Mouse (Mus musculus): ENCODE results near the gene Dock1. TPM values are rescaled to one million over a fixed set of nuclear protein-coding genes. Genes with fewer than 3 reads are reported as not detected.

Dock1 gene
- polyA plus RNA-seq, 1 experiment from 2014 or later = 25.6 TPM

GRCm38 (mm10) chr7:134773761-134774415, 103.4 kb downstream of the Dock1 start:
- H3K4me3 ChIP-seq = no peak overlapping the region
- 93% methylated on average over 6 of the region's 6 CpGs for WGBS
- H3K27me3 ChIP-seq (ENCODE audit: poor library complexity, severe bottlenecking) = no peaks in the 10 kb centered on the region
- peaks cover 8% of the 10 kb centered on the region; the same call in 1 of the 2 replicates for H3K4me1 ChIP-seq
- DNase-seq (ENCODE audit: extremely low spot score, low spot score) = no peak
- H3K9me3 ChIP-seq = no peaks in the 10 kb centered on the region
- no peak overlapping the region for H3K27ac ChIP-seq
- peaks cover 67% of the 10 kb centered on the region for H3K36me3 ChIP-seq (replicated peaks)

GRCm38 (mm10) chr7:134774468-134775162, 104.2 kb downstream of the Dock1 start:
- Histone ChIP-seq H3K4me3 (no peak overlapping the region), H3K4me1 (peaks cover 8% of the 10 kb centered on the region; the same call in 1 of the 2 replicates), H3K36me3 (replicated peaks) (peaks cover 62% of the 10 kb centered on the region), H3K27ac (no peak overlapping the region), H3K27me3 (ENCODE audit: poor library complexity, severe bottlenecking) (no peaks in the 10 kb centered on the region), H3K9me3 (no peaks in the 10 kb centered on the region)
- DNase-seq (ENCODE audit: extremely low spot score, low spot score) = no peak
- 88% methylated on average over 6 of the region's 6 CpGs for WGBS

GRCm38 (mm10) chr7:134775671-134776070, 105.2 kb downstream of the Dock1 start:
- no peak overlapping the region for H3K4me3 ChIP-seq
- WGBS = 92% methylated on average over 10 of the region's 10 CpGs
- H3K27me3 ChIP-seq (ENCODE audit: poor library complexity, severe bottlenecking) = no peaks in the 10 kb centered on the region
- H3K36me3 ChIP-seq (replicated peaks) = peaks cover 57% of the 10 kb centered on the region
- peaks cover 8% of the 10 kb centered on the region; the same call in 1 of the 2 replicates for H3K4me1 ChIP-seq
- no peaks in the 10 kb centered on the region for H3K9me3 ChIP-seq
- no peak overlapping the region for H3K27ac ChIP-seq
- DNase-seq (ENCODE audit: extremely low spot score, low spot score) = no peak

- no peak overlapping the region for H3K27ac ChIP-seq
- DNase-seq (ENCODE audit: extremely low spot score, low spot score) = no peak
- H3K36me3 ChIP-seq (replicated peaks) = peaks cover 51% of the 10 kb centered on the region
- H3K9me3 ChIP-seq = no peaks in the 10 kb centered on the region
- 87% methylated on average over 6 of the region's 6 CpGs for WGBS
- no peaks in the 10 kb centered on the region for H3K27me3 ChIP-seq (ENCODE audit: poor library complexity, severe bottlenecking)
- H3K4me1 ChIP-seq = peaks cover 8% of the 10 kb centered on the region; the same call in 1 of the 2 replicates
- no peak overlapping the region for H3K4me3 ChIP-seq
Observed at GRCm38 (mm10) chr7:134776306-134776705, 105.9 kb downstream of the Dock1 start.

- Histone ChIP-seq H3K27me3 (ENCODE audit: poor library complexity, severe bottlenecking) (no peaks in the 10 kb centered on the region), H3K4me3 (no peak overlapping the region), H3K36me3 (replicated peaks) (peaks cover 49% of the 10 kb centered on the region), H3K27ac (no peak overlapping the region), H3K9me3 (no peaks in the 10 kb centered on the region), H3K4me1 (no peaks in the 10 kb centered on the region; the same call in 1 of the 2 replicates)
- no peak for DNase-seq (ENCODE audit: extremely low spot score, low spot score)
- WGBS = 92% methylated on average over 3 of the region's 3 CpGs
Observed at GRCm38 (mm10) chr7:134779761-134780160, 109.3 kb downstream of the Dock1 start.

- Histone ChIP-seq H3K4me1 (no peaks in the 10 kb centered on the region), H3K27me3 (ENCODE audit: poor library complexity, severe bottlenecking) (no peaks in the 10 kb centered on the region), H3K27ac (no peak overlapping the region), H3K9me3 (no peaks in the 10 kb centered on the region), H3K4me3 (no peak overlapping the region), H3K36me3 (replicated peaks) (peaks cover 75% of the 10 kb centered on the region)
- 92% methylated on average over 4 of the region's 4 CpGs for WGBS
- DNase-seq (ENCODE audit: extremely low spot score, low spot score) = no peak
Observed at GRCm38 (mm10) chr7:134787110-134787509, 116.7 kb downstream of the Dock1 start.

GRCm38 (mm10) chr7:134794889-134795288, 124.4 kb downstream of the Dock1 start:
- Histone ChIP-seq H3K9me3 (no peaks in the 10 kb centered on the region), H3K27me3 (ENCODE audit: poor library complexity, severe bottlenecking) (no peaks in the 10 kb centered on the region), H3K4me1 (no peaks in the 10 kb centered on the region), H3K4me3 (no peak overlapping the region), H3K27ac (no peak overlapping the region), H3K36me3 (replicated peaks) (peaks cover 33% of the 10 kb centered on the region)
- no peak for DNase-seq (ENCODE audit: extremely low spot score, low spot score)
- WGBS = 92% methylated on average over 3 of the region's 3 CpGs

- Histone ChIP-seq H3K27me3 (ENCODE audit: poor library complexity, severe bottlenecking) (no peaks in the 10 kb centered on the region), H3K36me3 (replicated peaks) (peaks cover 27% of the 10 kb centered on the region), H3K27ac (no peak overlapping the region), H3K4me1 (no peaks in the 10 kb centered on the region), H3K4me3 (no peak overlapping the region), H3K9me3 (no peaks in the 10 kb centered on the region)
- DNase-seq (ENCODE audit: extremely low spot score, low spot score) = no peak
- 95% methylated on average over 4 of the region's 4 CpGs for WGBS
Observed at GRCm38 (mm10) chr7:134800079-134800478, 129.6 kb downstream of the Dock1 start.

- Histone ChIP-seq H3K36me3 (replicated peaks) (peaks cover 47% of the 10 kb centered on the region), H3K27me3 (ENCODE audit: poor library complexity, severe bottlenecking) (no peaks in the 10 kb centered on the region), H3K4me1 (no peaks in the 10 kb centered on the region), H3K9me3 (no peaks in the 10 kb centered on the region), H3K27ac (no peak overlapping the region), H3K4me3 (no peak overlapping the region)
- DNase-seq (ENCODE audit: extremely low spot score, low spot score) = no peak
- WGBS = 93% methylated on average over 4 of the region's 4 CpGs
Observed at GRCm38 (mm10) chr7:134804422-134804821, 134.0 kb downstream of the Dock1 start.

GRCm38 (mm10) chr7:134806799-134807198, 136.3 kb downstream of the Dock1 start:
- H3K9me3 ChIP-seq = no peaks in the 10 kb centered on the region
- H3K36me3 ChIP-seq (replicated peaks) = peaks cover 55% of the 10 kb centered on the region
- 89% methylated on average over 6 of the region's 6 CpGs for whole genome bisulfite sequencing
- DNase-seq (ENCODE audit: extremely low spot score, low spot score) = no peak
- no peaks in the 10 kb centered on the region for H3K27me3 ChIP-seq (ENCODE audit: poor library complexity, severe bottlenecking)
- H3K27ac ChIP-seq = no peak overlapping the region
- H3K4me1 ChIP-seq = no peaks in the 10 kb centered on the region
- H3K4me3 ChIP-seq = no peak overlapping the region

- H3K4me3 ChIP-seq = no peak overlapping the region
- peaks cover 46% of the 10 kb centered on the region for H3K36me3 ChIP-seq (replicated peaks)
- no peaks in the 10 kb centered on the region for H3K27me3 ChIP-seq (ENCODE audit: poor library complexity, severe bottlenecking)
- DNase-seq (ENCODE audit: extremely low spot score, low spot score) = no peak
- no peaks in the 10 kb centered on the region for H3K9me3 ChIP-seq
- no peak overlapping the region for H3K27ac ChIP-seq
- WGBS = 92% methylated on average over 2 of the region's 2 CpGs
- H3K4me1 ChIP-seq = no peaks in the 10 kb centered on the region
Observed at GRCm38 (mm10) chr7:134808406-134808805, 138.0 kb downstream of the Dock1 start.

GRCm38 (mm10) chr7:134809241-134809975, 139.0 kb downstream of the Dock1 start:
- peaks cover 45% of the 10 kb centered on the region for H3K36me3 ChIP-seq (replicated peaks)

GRCm38 (mm10) chr7:134818471-134818870, 148.0 kb downstream of the Dock1 start:
- no peaks in the 10 kb centered on the region for H3K27me3 ChIP-seq (ENCODE audit: poor library complexity, severe bottlenecking)
- H3K4me1 ChIP-seq = peaks cover 11% of the 10 kb centered on the region
- no peaks in the 10 kb centered on the region for H3K9me3 ChIP-seq
- no peak for DNase-seq (ENCODE audit: extremely low spot score, low spot score)
- WGBS = 94% methylated on average over 5 of the region's 5 CpGs
- no peak overlapping the region for H3K4me3 ChIP-seq
- no peak overlapping the region for H3K27ac ChIP-seq
- H3K36me3 ChIP-seq (replicated peaks) = peaks cover 22% of the 10 kb centered on the region

More at GRCm38 (mm10) chr7:134809241-134809975, 139.0 kb downstream of the Dock1 start:
- DNase-seq (ENCODE audit: extremely low spot score, low spot score) = no peak
- H3K4me1 ChIP-seq = no peaks in the 10 kb centered on the region
- no peak overlapping the region for H3K4me3 ChIP-seq
- no peaks in the 10 kb centered on the region for H3K27me3 ChIP-seq (ENCODE audit: poor library complexity, severe bottlenecking)
- H3K27ac ChIP-seq = no peak overlapping the region
- 90% methylated on average over 6 of the region's 6 CpGs for WGBS
- H3K9me3 ChIP-seq = no peaks in the 10 kb centered on the region

Data from forebrain, embryonic 10.5 days (tissue).